Mouse (Mus musculus) spleen, embryonic (tissue): ENCODE measurements around the gene Ppp4r1.

Experiments
- CTCF ChIA-PET: fragments of 350-600 bp; sonication (Branson Sonifier 250); formaldehyde crosslinking; loops from one replicate; lab custom pipeline; 2022; lab: Charles Lee

Ppp4r1 gene

GRCm38 (mm10) chr17:65771951-65772934 is 10.1 kb upstream of the Ppp4r1 start, which contains the start of gene Rab31:
Gene Rab31, minus strand, starts transcription at chr17:65772752.
- CTCF ChIA-PET: no interaction called here

GRCm38 (mm10) chr17:65773617-65774016 is 8.8 kb upstream of the Ppp4r1 start:
- CTCF ChIA-PET: no interaction called here

GRCm38 (mm10) chr17:65774439-65774838 is 7.9 kb upstream of the Ppp4r1 start:
- CTCF ChIA-PET: no interaction called here

- CTCF ChIA-PET: no interaction called here
These were observed 6.1 kb upstream of the Ppp4r1 start for GRCm38 (mm10) chr17:65776228-65776627.

GRCm38 (mm10) chr17:65777461-65777860 is 4.9 kb upstream of the Ppp4r1 start:
- CTCF ChIA-PET: no interaction called here

GRCm38 (mm10) chr17:65780970-65781369 is 1.4 kb upstream of the Ppp4r1 start:
- CTCF ChIA-PET: interaction anchor here (0.6 kb wide), 1 partner anchor 56 kb away, joined by 3 read pairs; no protein-coding TSS in a partner anchor

GRCm38 (mm10) chr17:65783182-65784161 is 1.1 kb downstream of the Ppp4r1 start:
- CTCF ChIA-PET: no interaction called here

GRCm38 (mm10) chr17:65784610-65785140 is 2.3 kb downstream of the Ppp4r1 start:
- CTCF ChIA-PET: no interaction called here

- CTCF ChIA-PET: no interaction called here
These were observed 3.3 kb downstream of the Ppp4r1 start for GRCm38 (mm10) chr17:65785707-65786106.

- CTCF ChIA-PET: no interaction called here
These were observed 3.9 kb downstream of the Ppp4r1 start for GRCm38 (mm10) chr17:65786225-65786624.

GRCm38 (mm10) chr17:65787261-65787660 is 4.9 kb downstream of the Ppp4r1 start:
- CTCF ChIA-PET: no interaction called here

GRCm38 (mm10) chr17:65788542-65789291 is 6.3 kb downstream of the Ppp4r1 start:
- CTCF ChIA-PET: interaction anchor here (0.6 kb wide), 1 partner anchor 77 kb away, joined by 3 read pairs; no protein-coding TSS in a partner anchor

- CTCF ChIA-PET: interaction anchor here (0.6 kb wide), 1 partner anchor 76 kb away, joined by 3 read pairs; no protein-coding TSS in a partner anchor
These were observed 7.2 kb downstream of the Ppp4r1 start for GRCm38 (mm10) chr17:65789576-65789975.

GRCm38 (mm10) chr17:65791161-65791560 is 8.8 kb downstream of the Ppp4r1 start:
- CTCF ChIA-PET: no interaction called here

GRCm38 (mm10) chr17:65793307-65793930 is 11.0 kb downstream of the Ppp4r1 start:
- CTCF ChIA-PET: no interaction called here

- CTCF ChIA-PET: interaction anchor here (0.6 kb wide), 1 partner anchor 44 kb away, joined by 3 read pairs; no protein-coding TSS in a partner anchor
These were observed 11.9 kb downstream of the Ppp4r1 start for GRCm38 (mm10) chr17:65794096-65794850.

GRCm38 (mm10) chr17:65796056-65796455 is 13.7 kb downstream of the Ppp4r1 start:
- CTCF ChIA-PET: no interaction called here

GRCm38 (mm10) chr17:65798446-65798845 is 16.1 kb downstream of the Ppp4r1 start:
- CTCF ChIA-PET: no interaction called here

GRCm38 (mm10) chr17:65799353-65799752 is 17.0 kb downstream of the Ppp4r1 start:
- CTCF ChIA-PET: no interaction called here
